Mouse (Mus musculus) kidney, postnatal 0 days (tissue): ENCODE measurements around the gene Mtch1. TPM values are rescaled to one million over a fixed set of nuclear protein-coding genes. Genes with fewer than 3 reads are reported as not detected.
A peak's percentile ranks its signal among the peaks of the same experiment; 100 is the strongest.

Experiments used
- ATAC-seq: fragments of 200-750 bp; cut with Nextera tagmentation; replicated peaks from 2 replicates; pipeline ENCODE4 v1.8.0; 2017; ENCODE audit warnings: low read depth, moderate number of reproducible peaks, moderate TSS enrichment, moderate library complexity; ENCODE audit not compliant: low FRiP score
- DNase-seq: peaks from one replicate; pipeline ENCODE4 v3.0.0-alpha.2; 2016; ENCODE audit warnings: low spot score
- H3K27ac ChIP-seq: fragments of 300-500 bp; sonication (generic); 2 replicates; pipeline ENCODE4 v1.5.1; 2014; ENCODE audit warnings: mild to moderate bottlenecking
- H3K27me3 ChIP-seq: fragments of 300-500 bp; sonication (generic); 2 replicates; pipeline ENCODE4 v1.6.1; 2014; ENCODE audit warnings: low read length, mixed read lengths; ENCODE audit not compliant: insufficient read depth
- H3K36me3 ChIP-seq: fragments of 300-500 bp; sonication (generic); 2 replicates; pipeline ENCODE4 v1.6.1; 2014; ENCODE audit warnings: low read length, mixed read lengths; ENCODE audit not compliant: insufficient read depth
- H3K4me1 ChIP-seq: fragments of 300-500 bp; sonication (generic); replicated peaks from 2 replicates; pipeline ENCODE4 v1.6.1; 2014; ENCODE audit warnings: antibody characterized with exemption, low read length, mixed read lengths; ENCODE audit not compliant: insufficient read depth
- H3K4me2 ChIP-seq: fragments of 300-500 bp; sonication (generic); 2 replicates; pipeline ENCODE4 v1.6.1; 2014; ENCODE audit warnings: mild to moderate bottlenecking, low read length, moderate library complexity, mixed read lengths
- H3K4me3 ChIP-seq: fragments of 300-500 bp; sonication (generic); replicated peaks from 2 replicates; pipeline ENCODE4 v1.5.1; 2014; ENCODE audit warnings: low read depth, low read length
- H3K9ac ChIP-seq: fragments of 300-500 bp; sonication (generic); 2 replicates; pipeline ENCODE4 v1.6.1; 2014; ENCODE audit warnings: low read depth, low read length
- H3K9me3 ChIP-seq: fragments of 300-500 bp; sonication (generic); replicated peaks from 2 replicates; pipeline ENCODE4 v1.6.1; 2016; ENCODE audit warnings: low read length, inconsistent platforms, mixed read lengths
- CTCF ChIP-seq: IDR thresholded peaks from 2 replicates; pipeline ENCODE4 v1.5.1; 2016; ENCODE audit warnings: antibody characterized with exemption, low read depth, mild to moderate bottlenecking, moderate library complexity
- WGBS: fragments of 180-500 bp; shearing (Covaris S2); extraction: QIAGEN DNeasy Blood & Tissue Kit; methylation state at CpG from one replicate; pipeline ENCODE4 v1.1.7; 2014; 5-methylcytosine and 5-hydroxymethylcytosine counted together
- polyA plus RNA-seq: library from polyadenylated mRNA; unstranded; fragments of >200 nt; fragmentation: Nextera tagmentation; extraction: Ambion mirVana; gene quantifications from 2 replicates; pipeline ENCODE4 v1.2.1, GENCODE M21; 2015

Gene Mtch1
- polyA plus RNA-seq, 1 experiment from 2014 or later, result 307 TPM

- TF ChIP-seq CTCF, result peak; percentile 90
- no peaks in the 10 kb centered on the region for H3K9me3 ChIP-seq
- H3K27ac ChIP-seq, result no peak overlapping the region
- H3K4me2 ChIP-seq, result no peak overlapping the region
- peak; percentile 95 for DNase-seq
- H3K4me3 ChIP-seq, result no peak overlapping the region
- no peaks in the 10 kb centered on the region for H3K27me3 ChIP-seq
- no peak overlapping the region for H3K9ac ChIP-seq
- ATAC-seq, result peak; percentile 82
- no peaks in the 10 kb centered on the region for H3K36me3 ChIP-seq
- no peaks in the 10 kb centered on the region for H3K4me1 ChIP-seq
- 27% methylated on average over 7 of the region's 7 CpGs for WGBS
Observed at GRCm38 (mm10) chr17:29381472-29381871, 33.7 kb upstream of the Mtch1 start.

GRCm38 (mm10) chr17:29380241-29380640, 32.5 kb upstream of the Mtch1 start:
- 50% methylated on average over 4 of the region's 4 CpGs for WGBS
- no peak for TF ChIP-seq CTCF

DNA sequence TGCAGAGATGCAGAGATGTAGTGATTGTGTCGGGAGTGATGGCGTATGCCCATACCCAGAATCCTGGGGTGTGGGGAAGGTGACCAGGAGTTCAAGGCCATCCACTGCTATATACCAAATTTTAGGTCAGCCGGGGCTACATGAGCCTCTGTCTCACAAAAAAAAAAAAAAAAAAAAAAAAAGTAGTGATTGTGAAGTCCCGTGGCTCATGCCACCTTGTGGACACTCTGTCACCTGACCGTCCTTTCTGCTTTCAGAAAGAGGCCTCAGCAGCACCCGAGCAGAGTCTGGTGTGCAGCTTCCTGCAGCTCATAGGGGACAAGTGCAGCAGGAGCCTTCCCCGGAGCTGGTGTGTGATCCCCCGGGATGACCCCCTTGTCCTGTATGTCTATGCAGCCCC, 30.3 kb upstream of the Mtch1 start:
- TF ChIP-seq CTCF, result peak; percentile 49; the same call in 1 of the 2 replicates
- no peak overlapping the region for H3K27ac ChIP-seq

More at GRCm38 (mm10) chr17:29380241-29380640, 32.5 kb upstream of the Mtch1 start:
- H3K4me2 ChIP-seq, result no peak overlapping the region
- no peak overlapping the region for H3K9ac ChIP-seq
- H3K27ac ChIP-seq, result no peak overlapping the region
- ATAC-seq (no peak), DNase-seq (no peak)
- H3K9me3 ChIP-seq, result no peaks in the 10 kb centered on the region
- H3K36me3 ChIP-seq, result no peaks in the 10 kb centered on the region
- no peaks in the 10 kb centered on the region for H3K27me3 ChIP-seq
- H3K4me1 ChIP-seq, result no peaks in the 10 kb centered on the region
- H3K4me3 ChIP-seq, result no peak overlapping the region

GRCm38 (mm10) chr17:29375871-29376270, 28.1 kb upstream of the Mtch1 start:
- no peak overlapping the region for H3K9ac ChIP-seq
- no peaks in the 10 kb centered on the region for H3K9me3 ChIP-seq
- DNase-seq, result no peak
- no peak overlapping the region for H3K27ac ChIP-seq
- H3K4me3 ChIP-seq, result no peak overlapping the region
- no peaks in the 10 kb centered on the region for H3K4me1 ChIP-seq
- 85% methylated on average over 10 of the region's 10 CpGs for WGBS
- no peak for TF ChIP-seq CTCF
- H3K36me3 ChIP-seq, result no peaks in the 10 kb centered on the region
- H3K27me3 ChIP-seq, result no peaks in the 10 kb centered on the region
- no peak overlapping the region for H3K4me2 ChIP-seq
- ATAC-seq, result no peak

More for the DNA sequence above, 30.3 kb upstream of the Mtch1 start:
- no peaks in the 10 kb centered on the region for H3K4me1 ChIP-seq
- no peak overlapping the region for H3K4me3 ChIP-seq
- ATAC-seq (no peak), DNase-seq (no peak)
- H3K9ac ChIP-seq, result no peak overlapping the region
- no peak overlapping the region for H3K4me2 ChIP-seq
- no peaks in the 10 kb centered on the region for H3K9me3 ChIP-seq
- H3K27me3 ChIP-seq, result no peaks in the 10 kb centered on the region
- H3K36me3 ChIP-seq, result no peaks in the 10 kb centered on the region
- WGBS, result 58% methylated on average over 8 of the region's 8 CpGs

DNA sequence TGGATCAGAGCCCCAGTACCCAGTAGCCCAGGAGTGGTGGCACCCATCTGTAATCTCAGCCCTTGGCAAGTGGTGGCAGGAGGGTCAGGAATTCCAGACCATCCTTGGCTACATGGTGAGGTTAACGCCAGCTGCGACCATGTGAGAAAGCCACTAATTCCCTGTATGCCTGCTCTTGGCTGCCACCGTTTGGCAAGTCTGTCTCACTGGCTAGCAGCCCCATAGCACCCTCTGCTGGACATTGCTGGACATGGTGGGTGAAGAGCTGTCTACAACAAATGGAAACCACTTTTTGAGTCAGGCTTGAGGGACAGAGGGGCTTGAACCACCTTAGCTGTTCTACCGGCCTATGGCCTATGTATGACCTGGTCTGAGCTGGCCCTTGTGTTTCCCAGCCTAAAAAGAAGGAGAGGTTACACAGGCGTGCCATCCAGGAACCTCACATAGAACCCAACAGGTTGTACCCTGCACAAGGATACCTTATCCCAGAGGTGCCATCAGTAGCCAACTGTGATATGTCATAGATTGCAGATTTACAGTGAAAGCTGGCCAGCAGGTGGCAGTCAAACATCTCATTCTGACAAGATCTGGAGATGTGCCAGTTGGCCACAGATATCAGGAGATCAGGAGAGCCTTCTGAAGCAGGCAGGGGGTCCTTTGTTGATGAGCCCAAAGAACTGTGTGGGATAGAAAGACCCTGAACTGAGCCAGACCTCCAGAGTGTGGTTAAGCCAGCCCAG, 23.4 kb upstream of the Mtch1 start:
- Histone ChIP-seq H3K9ac (no peak overlapping the region), H3K36me3 (no peaks in the 10 kb centered on the region), H3K4me1 (no peaks in the 10 kb centered on the region), H3K4me2 (no peak overlapping the region), H3K9me3 (no peaks in the 10 kb centered on the region), H3K27ac (no peak overlapping the region), H3K4me3 (no peak overlapping the region), H3K27me3 (no peaks in the 10 kb centered on the region)
- peak; percentile 100 for TF ChIP-seq CTCF
- 7% methylated on average over 5 of the region's 5 CpGs for WGBS
- DNase-seq (peak; percentile 94), ATAC-seq (peak; percentile 62)

DNA sequence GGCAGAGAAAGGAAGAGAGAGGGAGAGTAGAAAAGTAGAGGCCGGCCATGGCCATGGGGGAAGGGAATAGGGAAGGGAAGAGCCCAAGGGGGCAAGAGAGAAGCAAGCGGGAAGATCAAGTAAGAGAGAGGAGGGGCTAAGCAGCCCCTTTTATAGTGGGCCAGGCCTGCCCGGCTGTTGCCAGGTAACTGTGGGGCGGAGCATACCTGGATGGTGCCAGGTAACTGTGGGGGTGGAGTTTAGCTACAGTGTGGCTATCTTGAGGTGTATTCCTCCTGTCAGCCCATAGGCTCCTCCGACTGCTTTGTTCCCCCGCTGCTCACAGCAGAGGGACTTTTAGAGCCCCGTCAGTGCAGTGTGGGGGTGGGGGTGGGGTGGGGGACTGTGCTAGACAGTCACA, 21.0 kb upstream of the Mtch1 start:
- WGBS, result 18% methylated on average over 7 of the region's 7 CpGs
- ATAC-seq (peak; percentile 60; the same call in 1 of the 2 replicates), DNase-seq (peak; percentile 24)

More for the DNA sequence above, 21.0 kb upstream of the Mtch1 start:
- Histone ChIP-seq H3K9me3 (no peaks in the 10 kb centered on the region), H3K27ac (no peak overlapping the region), H3K4me3 (no peak overlapping the region), H3K4me1 (no peaks in the 10 kb centered on the region), H3K27me3 (no peaks in the 10 kb centered on the region), H3K9ac (no peak overlapping the region), H3K4me2 (peak overlapping the region; percentile 35), H3K36me3 (no peaks in the 10 kb centered on the region)
- no peak for TF ChIP-seq CTCF
